Mouse (Mus musculus) intestine, postnatal 0 days (tissue): ENCODE measurements at regions not wholly inside any gene's neighbourhood (a gene's known extent, or its start where the extent isn't known, plus 50 kb on each side); places are given as distances from the start of the nearest gene placed in this dataset.

Experiments used
- ATAC-seq: fragments of 200-750 bp; cut with Nextera tagmentation; 2 replicates; pipeline ENCODE4 v1.8.0; 2017; ENCODE audit warnings: mild to moderate bottlenecking, moderate TSS enrichment, moderate library complexity
- H3K27ac ChIP-seq: fragments of 300-500 bp; sonication (generic); 2 replicates; pipeline ENCODE4 v1.5.1; 2014; ENCODE audit warnings: mild to moderate bottlenecking, low read depth, low read length, moderate library complexity
- H3K27me3 ChIP-seq: fragments of 300-500 bp; sonication (generic); replicated peaks from 2 replicates; pipeline ENCODE4 v1.6.1; 2014; ENCODE audit warnings: low read length, mixed read lengths; ENCODE audit not compliant: control insufficient read depth, insufficient read depth
- H3K36me3 ChIP-seq: fragments of 300-500 bp; sonication (generic); 2 replicates; pipeline ENCODE4 v1.6.1; 2014; ENCODE audit warnings: mild to moderate bottlenecking, moderate library complexity; ENCODE audit not compliant: control insufficient read depth, insufficient read depth
- H3K4me1 ChIP-seq: fragments of 300-500 bp; sonication (generic); replicated peaks from 2 replicates; pipeline ENCODE4 v1.6.1; 2014; ENCODE audit warnings: antibody characterized with exemption, low read length, mixed read lengths; ENCODE audit not compliant: control insufficient read depth, insufficient read depth
- H3K4me2 ChIP-seq: fragments of 300-500 bp; sonication (generic); replicated peaks from 2 replicates; pipeline ENCODE4 v1.6.1; 2014; ENCODE audit warnings: low read depth, mild to moderate bottlenecking, moderate library complexity
- H3K4me3 ChIP-seq: fragments of 300-500 bp; sonication (generic); 2 replicates; pipeline ENCODE4 v1.5.1; 2014; ENCODE audit warnings: low read depth, low read length
- H3K9ac ChIP-seq: fragments of 300-500 bp; sonication (generic); 2 replicates; pipeline ENCODE4 v1.6.1; 2014; ENCODE audit warnings: mild to moderate bottlenecking, low read depth, low read length
- H3K9me3 ChIP-seq: fragments of 300-500 bp; sonication (generic); 2 replicates; pipeline ENCODE4 v1.6.1; 2016; ENCODE audit warnings: mixed run types; ENCODE audit not compliant: control insufficient read depth
- CTCF ChIP-seq: sonication (generic); IDR thresholded peaks from 2 replicates; pipeline ENCODE4 v1.5.1; 2016; ENCODE audit warnings: low read depth, mild to moderate bottlenecking, control low read depth, antibody characterized with exemption, moderate library complexity
- WGBS: fragments of 180-500 bp; shearing (Covaris S2); extraction: QIAGEN DNeasy Blood & Tissue Kit; methylation state at CpG from one replicate; pipeline ENCODE4 v1.1.7; 2014; 5-methylcytosine and 5-hydroxymethylcytosine counted together

- TF ChIP-seq CTCF, result no peak
- no peaks in the 10 kb centered on the region for H3K4me1 ChIP-seq
- no peak overlapping the region for H3K27ac ChIP-seq
- H3K9ac ChIP-seq, result no peak overlapping the region
- no peak for ATAC-seq
- H3K27me3 ChIP-seq, result no peaks in the 10 kb centered on the region
- no peaks in the 10 kb centered on the region for H3K36me3 ChIP-seq
- H3K4me3 ChIP-seq, result no peak overlapping the region
- H3K4me2 ChIP-seq, result no peak overlapping the region
- 93% methylated on average over 12 of the region's 12 CpGs for WGBS
- H3K9me3 ChIP-seq, result no peaks in the 10 kb centered on the region
Observed at GRCm38 (mm10) chr3:21833111-21833510, 243.3 kb upstream of the Tbl1xr1 start.

GRCm38 (mm10) chr3:21835526-21835925 is 240.9 kb upstream of the Tbl1xr1 start:
- no peaks in the 10 kb centered on the region for H3K4me1 ChIP-seq
- H3K9ac ChIP-seq, result no peak overlapping the region
- no peak overlapping the region for H3K4me3 ChIP-seq
- no peaks in the 10 kb centered on the region for H3K36me3 ChIP-seq
- H3K27ac ChIP-seq, result no peak overlapping the region
- H3K27me3 ChIP-seq, result no peaks in the 10 kb centered on the region
- 89% methylated on average over 1 of the region's 1 CpGs for WGBS
- H3K9me3 ChIP-seq, result no peaks in the 10 kb centered on the region
- no peak for TF ChIP-seq CTCF
- ATAC-seq, result no peak
- H3K4me2 ChIP-seq, result no peak overlapping the region

- Histone ChIP-seq H3K27me3 (no peaks in the 10 kb centered on the region), H3K9me3 (no peaks in the 10 kb centered on the region), H3K9ac (no peak overlapping the region), H3K4me1 (no peaks in the 10 kb centered on the region), H3K27ac (no peak overlapping the region), H3K36me3 (no peaks in the 10 kb centered on the region), H3K4me3 (no peak overlapping the region), H3K4me2 (no peak overlapping the region)
- no peak for ATAC-seq
- WGBS, result 75% methylated on average over 4 of the region's 4 CpGs
- TF ChIP-seq CTCF, result no peak
Observed at GRCm38 (mm10) chr3:21837297-21837946, 239.0 kb upstream of the Tbl1xr1 start.

- H3K9me3 ChIP-seq, result no peaks in the 10 kb centered on the region
- TF ChIP-seq CTCF, result no peak
- no peak overlapping the region for H3K27ac ChIP-seq
- H3K27me3 ChIP-seq, result no peaks in the 10 kb centered on the region
- H3K4me2 ChIP-seq, result no peak overlapping the region
- no peak for ATAC-seq
- no peak overlapping the region for H3K4me3 ChIP-seq
- no peaks in the 10 kb centered on the region for H3K36me3 ChIP-seq
- no peak overlapping the region for H3K9ac ChIP-seq
- WGBS, result 56% methylated on average over 5 of the region's 5 CpGs
- no peaks in the 10 kb centered on the region for H3K4me1 ChIP-seq
Observed at GRCm38 (mm10) chr3:21840751-21841488, 235.5 kb upstream of the Tbl1xr1 start.

- no peak for TF ChIP-seq CTCF
- no peaks in the 10 kb centered on the region for H3K4me1 ChIP-seq
- ATAC-seq, result no peak
- no peak overlapping the region for H3K4me3 ChIP-seq
- no peak overlapping the region for H3K9ac ChIP-seq
- H3K27ac ChIP-seq, result no peak overlapping the region
- no peaks in the 10 kb centered on the region for H3K27me3 ChIP-seq
- H3K36me3 ChIP-seq, result no peaks in the 10 kb centered on the region
- 86% methylated on average over 1 of the region's 1 CpGs for WGBS
- H3K9me3 ChIP-seq, result no peaks in the 10 kb centered on the region
- no peak overlapping the region for H3K4me2 ChIP-seq
Observed at GRCm38 (mm10) chr3:21841506-21841905, 234.9 kb upstream of the Tbl1xr1 start.

- Histone ChIP-seq H3K4me2 (no peak overlapping the region), H3K27me3 (no peaks in the 10 kb centered on the region), H3K9ac (no peak overlapping the region), H3K36me3 (no peaks in the 10 kb centered on the region), H3K4me3 (no peak overlapping the region), H3K9me3 (no peaks in the 10 kb centered on the region), H3K27ac (no peak overlapping the region), H3K4me1 (no peaks in the 10 kb centered on the region)
- WGBS, result 61% methylated on average over 10 of the region's 10 CpGs
- no peak for ATAC-seq
- no peak for TF ChIP-seq CTCF
Observed at GRCm38 (mm10) chr3:21842545-21843291, 233.7 kb upstream of the Tbl1xr1 start.
